Mouse (Mus musculus) ES-Bruce4 (cell line): ENCODE data around the gene Znrf3. TPM values are rescaled to one million over a fixed set of nuclear protein-coding genes. Genes with fewer than 3 reads are reported as not detected.

Experiments
- H3K27ac ChIP-seq: 2 replicates; pipeline ENCODE4 v1.5.1; 2012; ENCODE audit warnings: low read length, inconsistent platforms; ENCODE audit not compliant: insufficient read depth
- H3K27me3 ChIP-seq: 2 replicates; pipeline ENCODE4 v1.6.1; 2012; ENCODE audit warnings: mild to moderate bottlenecking, low read length, inconsistent platforms; ENCODE audit not compliant: control insufficient read depth, poor library complexity, insufficient read depth, severe bottlenecking
- H3K36me3 ChIP-seq: 2 replicates; pipeline ENCODE4 v1.6.1; 2012; ENCODE audit warnings: inconsistent platforms, mild to moderate bottlenecking, low read length, moderate library complexity; ENCODE audit not compliant: control insufficient read depth, poor library complexity, insufficient read depth, severe bottlenecking
- H3K4me1 ChIP-seq: one replicate; pipeline ENCODE4 v1.8.1; 2011; ENCODE audit warnings: low read length; ENCODE audit not compliant: control insufficient read depth, insufficient read depth
- H3K4me3 ChIP-seq: 2 replicates; pipeline ENCODE4 v1.5.1; 2011; ENCODE audit warnings: low read depth, mild to moderate bottlenecking, low read length
- H3K9ac ChIP-seq: 2 replicates; pipeline ENCODE4 v1.6.1; 2012; ENCODE audit warnings: low read depth, mild to moderate bottlenecking, inconsistent platforms; ENCODE audit not compliant: poor library complexity, severe bottlenecking
- H3K9me3 ChIP-seq: replicated peaks from 2 replicates; pipeline ENCODE4 v1.6.1; 2012; ENCODE audit warnings: mild to moderate bottlenecking, low read length, inconsistent platforms; ENCODE audit not compliant: control insufficient read depth, poor library complexity, insufficient read depth, severe bottlenecking
- CTCF ChIP-seq: IDR thresholded peaks from one replicate; pipeline ENCODE4 v1.8.1; 2011; ENCODE audit warnings: low read depth, low read length
- EP300 ChIP-seq: IDR thresholded peaks from 2 replicates; pipeline ENCODE4 v1.6.1; 2011; ENCODE audit warnings: low read depth, low read length; ENCODE audit not compliant: insufficient read depth
- POLR2A ChIP-seq: IDR thresholded peaks from one replicate; pipeline ENCODE4 v1.8.1; 2011; ENCODE audit warnings: low read length; ENCODE audit not compliant: insufficient read depth
- polyA plus RNA-seq: library from polyadenylated mRNA; stranded (reverse); fragments of >200 nt; gene quantifications from 2 replicates; pipeline ENCODE4 v1.2.4, GENCODE M21; 2011; ENCODE audit warnings: low read depth; ENCODE audit not compliant: missing spikeins, insufficient read depth, insufficient read length

Gene Znrf3
- polyA plus RNA-seq, 1 experiment, result 15.8 TPM

GRCm38 (mm10) chr11:5369176-5369575 lies 75.5 kb downstream of the Znrf3 start:
- Histone ChIP-seq H3K4me3 (no peak overlapping the region), H3K9me3 (no peaks in the 10 kb centered on the region), H3K27me3 (no peaks in the 10 kb centered on the region), H3K9ac (no peak overlapping the region), H3K4me1 (no peaks in the 10 kb centered on the region), H3K36me3 (no peaks in the 10 kb centered on the region), H3K27ac (no peak overlapping the region)
- TF ChIP-seq CTCF (no peak), EP300 (no peak), POLR2A (no peak)

DNA sequence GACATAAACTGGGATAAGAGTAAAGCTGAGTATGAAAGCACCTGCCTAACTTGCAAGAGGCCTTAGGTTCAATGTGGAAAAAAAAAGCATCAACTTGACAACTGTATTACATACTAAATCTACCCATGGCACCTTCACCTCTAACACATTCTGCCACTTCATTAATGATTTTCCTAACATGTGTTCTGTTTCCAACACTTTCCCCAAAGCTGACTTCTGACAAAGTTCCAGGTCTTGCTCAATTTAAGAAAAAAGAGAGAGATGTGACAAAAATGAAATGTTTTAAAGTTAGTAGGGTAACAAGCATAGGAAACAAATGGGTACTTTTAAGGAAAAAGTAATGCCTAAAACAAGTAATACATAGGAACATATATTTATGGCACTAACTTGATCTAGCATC lies 76.2 kb downstream of the Znrf3 start:
- Histone ChIP-seq H3K27ac (no peak overlapping the region), H3K27me3 (no peaks in the 10 kb centered on the region), H3K4me3 (no peak overlapping the region), H3K36me3 (no peaks in the 10 kb centered on the region), H3K9ac (no peak overlapping the region), H3K4me1 (no peaks in the 10 kb centered on the region), H3K9me3 (no peaks in the 10 kb centered on the region)
- TF ChIP-seq CTCF, result no peak
- no peak for TF ChIP-seq POLR2A
- no peak for TF ChIP-seq EP300

DNA sequence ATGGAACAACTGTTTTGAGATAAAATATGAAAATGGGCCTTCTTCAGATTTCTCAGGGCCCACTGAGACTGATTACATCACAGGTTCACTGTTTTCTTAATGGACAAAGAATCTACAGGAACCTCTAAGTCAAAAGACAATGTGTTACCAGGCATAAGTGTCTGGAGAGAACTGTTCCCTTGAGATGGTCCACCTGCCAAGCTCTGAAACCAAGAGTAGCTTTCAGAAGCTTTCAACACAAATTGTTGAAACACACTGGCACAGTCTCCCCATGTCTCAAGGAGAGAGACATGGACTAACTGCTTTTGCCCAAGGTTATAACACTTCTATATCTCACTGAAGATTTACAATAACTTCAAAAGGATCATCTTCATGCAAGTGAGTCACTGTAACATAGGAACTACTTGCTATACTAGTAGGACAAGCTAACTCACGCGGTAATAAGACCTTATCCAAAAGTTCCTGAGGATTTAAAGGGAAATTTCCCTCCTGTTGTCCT lies 89.3 kb downstream of the Znrf3 start:
- TF ChIP-seq CTCF (no peak), POLR2A (no peak), EP300 (no peak)
- H3K9me3 ChIP-seq, result no peaks in the 10 kb centered on the region; the same call in 1 of the 2 replicates

GRCm38 (mm10) chr11:5354753-5355152 lies 89.9 kb downstream of the Znrf3 start:
- Histone ChIP-seq H3K9ac (no peak overlapping the region), H3K27me3 (no peaks in the 10 kb centered on the region), H3K36me3 (no peaks in the 10 kb centered on the region), H3K27ac (no peak overlapping the region), H3K4me3 (no peak overlapping the region), H3K4me1 (no peaks in the 10 kb centered on the region), H3K9me3 (no peaks in the 10 kb centered on the region; the same call in 1 of the 2 replicates)
- TF ChIP-seq EP300 (no peak), POLR2A (no peak), CTCF (no peak)

More for the DNA sequence above, 89.3 kb downstream of the Znrf3 start:
- H3K27ac ChIP-seq, result no peak overlapping the region
- H3K36me3 ChIP-seq, result no peaks in the 10 kb centered on the region
- no peak overlapping the region for H3K4me3 ChIP-seq
- H3K9ac ChIP-seq, result no peak overlapping the region
- H3K4me1 ChIP-seq, result no peaks in the 10 kb centered on the region
- no peaks in the 10 kb centered on the region for H3K27me3 ChIP-seq

- Histone ChIP-seq H3K27ac (no peak overlapping the region), H3K27me3 (no peaks in the 10 kb centered on the region), H3K9ac (no peak overlapping the region), H3K4me3 (no peak overlapping the region), H3K36me3 (no peaks in the 10 kb centered on the region), H3K9me3 (no peaks in the 10 kb centered on the region; the same call in 1 of the 2 replicates), H3K4me1 (no peaks in the 10 kb centered on the region)
- no peak for TF ChIP-seq CTCF
These were observed 91.6 kb downstream of the Znrf3 start for GRCm38 (mm10) chr11:5353032-5353431.

DNA sequence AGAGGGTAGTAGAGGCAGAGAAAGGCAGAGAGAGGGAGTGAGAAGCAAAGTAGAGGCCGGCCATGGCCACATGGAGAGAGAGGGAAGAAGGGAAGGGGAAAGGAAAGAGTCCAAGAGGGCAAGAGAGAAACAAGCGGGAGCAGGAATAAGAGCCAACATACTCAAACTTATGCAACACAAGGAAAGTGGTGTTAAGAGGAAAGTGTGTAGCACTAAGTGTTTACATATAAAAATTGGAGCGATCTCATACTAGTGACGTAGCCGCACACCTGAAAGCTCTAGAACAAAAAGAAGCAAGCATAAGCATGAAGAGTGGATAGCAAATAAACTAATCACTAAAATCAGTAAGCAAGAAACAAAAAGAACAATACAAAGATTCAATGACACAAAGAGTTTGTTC lies 95.2 kb downstream of the Znrf3 start:
- Histone ChIP-seq H3K9me3 (no peaks in the 10 kb centered on the region; the same call in 1 of the 2 replicates), H3K27me3 (no peaks in the 10 kb centered on the region), H3K36me3 (no peaks in the 10 kb centered on the region), H3K27ac (no peak overlapping the region), H3K4me3 (no peak overlapping the region), H3K9ac (no peak overlapping the region), H3K4me1 (no peaks in the 10 kb centered on the region)
- no peak for TF ChIP-seq CTCF
- TF ChIP-seq POLR2A, result no peak
- no peak for TF ChIP-seq EP300
